Mouse (Mus musculus) forebrain, embryonic 16.5 days (tissue): ENCODE results near the gene 4930435E12Rik. TPM values are rescaled to one million over a fixed set of nuclear protein-coding genes. Genes with fewer than 3 reads are reported as not detected.

ENCODE experiments used
- ATAC-seq: fragments of 200-750 bp; cut with Nextera tagmentation; 2 replicates; pipeline ENCODE4 v1.8.0; 2017; ENCODE audit warnings: mild to moderate bottlenecking, moderate library complexity
- H3K27ac ChIP-seq: fragments of 300-500 bp; sonication (generic); 2 replicates; pipeline ENCODE4 v1.5.1; 2014; ENCODE audit warnings: low read length, control low read depth
- H3K27me3 ChIP-seq: fragments of 300-500 bp; sonication (generic); replicated peaks from 2 replicates; pipeline ENCODE4 v1.6.1; 2014; ENCODE audit warnings: low read length; ENCODE audit not compliant: control insufficient read depth, insufficient read depth
- H3K36me3 ChIP-seq: fragments of 300-500 bp; sonication (generic); 2 replicates; pipeline ENCODE4 v1.6.1; 2014; ENCODE audit not compliant: control insufficient read depth, insufficient read depth
- H3K4me1 ChIP-seq: fragments of 300-500 bp; sonication (generic); replicated peaks from 2 replicates; pipeline ENCODE4 v1.6.1; 2014; ENCODE audit warnings: low read length; ENCODE audit not compliant: control insufficient read depth, insufficient read depth
- H3K4me2 ChIP-seq: fragments of 300-500 bp; sonication (generic); 2 replicates; pipeline ENCODE4 v1.6.1; 2014; ENCODE audit warnings: mild to moderate bottlenecking, low read length, control low read depth
- H3K4me3 ChIP-seq: fragments of 300-500 bp; sonication (generic); replicated peaks from 2 replicates; pipeline ENCODE4 v1.5.1; 2014; ENCODE audit warnings: mild to moderate bottlenecking, low read length, control low read depth
- H3K9ac ChIP-seq: fragments of 300-500 bp; sonication (generic); replicated peaks from 2 replicates; pipeline ENCODE4 v1.6.1; 2014; ENCODE audit warnings: low read depth, low read length, control low read depth
- H3K9me3 ChIP-seq: fragments of 300-500 bp; sonication (generic); 2 replicates; pipeline ENCODE4 v1.6.1; 2016; ENCODE audit warnings: low read length; ENCODE audit not compliant: control insufficient read depth
- WGBS: fragments of 180-500 bp; shearing (Covaris S2); extraction: QIAGEN DNeasy Blood & Tissue Kit; methylation state at CpG from one replicate; pipeline ENCODE4 v1.1.7; 2014; 5-methylcytosine and 5-hydroxymethylcytosine counted together
- polyA plus RNA-seq: library from polyadenylated mRNA; unstranded; fragments of >200 nt; fragmentation: Nextera tagmentation; extraction: Ambion mirVana; gene quantifications from 2 replicates; pipeline ENCODE4 v1.2.1, GENCODE M21; 2015

Gene 4930435E12Rik
- polyA plus RNA-seq, 1 experiment from 2014 or later = not detected

DNA sequence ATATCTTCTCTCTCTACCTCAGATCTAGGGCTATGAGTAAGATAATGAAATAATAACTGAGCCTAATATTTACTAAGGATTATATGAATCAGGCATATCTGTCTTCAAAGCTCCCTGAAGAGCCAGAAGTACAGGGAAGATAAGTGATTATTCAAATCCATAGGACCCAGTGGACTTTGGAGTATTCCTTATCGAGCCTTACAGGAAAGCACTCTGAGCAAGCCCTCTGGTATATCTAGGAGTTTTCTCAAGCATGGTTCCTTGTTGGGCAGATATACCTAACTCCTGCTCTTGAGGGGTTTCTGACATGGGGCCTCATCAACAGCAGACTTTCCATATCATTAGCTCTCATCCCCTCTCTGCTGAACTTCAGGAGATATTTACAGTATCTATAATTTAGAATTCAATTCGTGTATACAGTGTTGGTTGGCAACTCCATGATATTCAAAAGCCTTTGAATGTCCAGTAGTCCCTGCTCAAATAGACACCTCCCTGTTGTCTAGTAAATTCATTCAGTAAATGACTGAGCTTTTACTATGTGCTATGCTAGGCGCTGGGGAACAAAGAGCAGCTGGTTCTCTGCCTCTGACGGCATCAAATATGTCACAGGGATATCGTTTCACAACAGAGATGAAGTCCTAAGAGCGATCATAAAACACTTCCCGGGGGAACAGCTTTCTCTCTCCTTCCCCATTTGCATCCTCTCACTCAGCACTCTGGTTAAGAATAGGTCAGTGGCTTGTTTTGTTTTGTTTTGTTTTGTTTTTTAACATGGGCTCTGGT is 53.4 kb downstream of the 4930435E12Rik start:
- no peak overlapping the region for H3K27ac ChIP-seq
- H3K9ac ChIP-seq = no peak overlapping the region
- H3K36me3 ChIP-seq = no peaks in the 10 kb centered on the region
- no peak overlapping the region for H3K4me2 ChIP-seq
- WGBS = 64% methylated on average over 7 of the region's 7 CpGs
- no peaks in the 10 kb centered on the region for H3K9me3 ChIP-seq
- no peak for ATAC-seq
- no peak overlapping the region for H3K4me3 ChIP-seq
- H3K4me1 ChIP-seq = no peaks in the 10 kb centered on the region
- no peaks in the 10 kb centered on the region for H3K27me3 ChIP-seq

DNA sequence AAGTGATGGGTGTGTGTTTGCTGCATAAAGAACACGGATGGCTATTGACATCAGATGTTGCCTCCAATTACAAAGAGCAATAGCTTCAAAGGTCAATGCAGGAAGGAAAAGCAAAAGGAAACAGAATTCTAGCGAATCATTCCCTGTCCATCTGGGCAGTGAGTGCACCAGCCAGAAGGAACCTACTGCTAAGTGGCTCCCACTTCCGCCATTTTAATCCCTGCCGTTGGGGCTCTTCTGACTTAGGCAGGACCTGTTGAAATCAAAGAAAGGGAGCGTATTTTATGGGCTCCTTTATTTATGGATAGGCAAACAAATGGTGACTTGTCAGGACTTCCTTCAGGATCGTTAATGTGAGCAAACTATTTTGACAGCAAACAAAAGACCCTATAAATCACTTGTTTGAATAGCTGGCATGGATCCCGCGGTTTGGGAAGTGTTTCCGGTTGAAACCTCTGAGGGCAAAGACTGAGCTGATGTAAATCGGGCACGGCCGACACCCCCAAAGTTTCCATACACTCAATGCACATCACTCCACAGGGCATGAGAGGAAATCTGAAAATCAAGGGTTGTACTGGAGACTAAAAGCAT is 55.5 kb downstream of the 4930435E12Rik start:
- Histone ChIP-seq H3K9me3 (no peaks in the 10 kb centered on the region), H3K4me1 (no peaks in the 10 kb centered on the region), H3K36me3 (peaks cover 5% of the 10 kb centered on the region; the same call in 1 of the 2 replicates), H3K27me3 (no peaks in the 10 kb centered on the region), H3K4me2 (no peak overlapping the region), H3K9ac (no peak overlapping the region), H3K4me3 (no peak overlapping the region), H3K27ac (no peak overlapping the region)
- WGBS = 47% methylated on average over 12 of the region's 12 CpGs
- no peak for ATAC-seq

DNA sequence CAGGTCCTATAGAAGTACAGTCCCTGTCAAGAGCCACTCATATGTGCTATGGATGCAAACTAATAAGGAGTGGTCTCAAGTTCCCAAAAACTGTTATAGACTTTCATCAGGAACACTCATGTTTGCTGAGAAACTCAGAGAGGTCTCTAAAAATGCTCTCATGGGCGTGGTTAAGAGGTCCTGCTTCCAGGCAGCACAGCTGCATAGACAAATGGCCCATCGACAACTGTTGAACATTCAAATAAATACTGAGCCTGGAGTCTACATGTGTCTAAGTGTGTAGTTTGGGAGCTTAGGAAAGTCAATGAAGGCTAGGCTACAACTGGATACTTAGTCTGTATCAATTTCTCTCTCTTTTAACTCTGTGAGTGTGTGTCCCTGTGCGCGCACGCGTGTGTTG is 57.4 kb downstream of the 4930435E12Rik start:
- no peak overlapping the region for H3K4me3 ChIP-seq
- no peaks in the 10 kb centered on the region for H3K4me1 ChIP-seq
- no peaks in the 10 kb centered on the region for H3K9me3 ChIP-seq
- no peak overlapping the region for H3K9ac ChIP-seq
- peaks cover 8% of the 10 kb centered on the region; the same call in 1 of the 2 replicates for H3K36me3 ChIP-seq
- no peak overlapping the region for H3K27ac ChIP-seq
- ATAC-seq = no peak
- H3K27me3 ChIP-seq = no peaks in the 10 kb centered on the region
- WGBS = 92% methylated on average over 6 of the region's 6 CpGs
- H3K4me2 ChIP-seq = no peak overlapping the region

DNA sequence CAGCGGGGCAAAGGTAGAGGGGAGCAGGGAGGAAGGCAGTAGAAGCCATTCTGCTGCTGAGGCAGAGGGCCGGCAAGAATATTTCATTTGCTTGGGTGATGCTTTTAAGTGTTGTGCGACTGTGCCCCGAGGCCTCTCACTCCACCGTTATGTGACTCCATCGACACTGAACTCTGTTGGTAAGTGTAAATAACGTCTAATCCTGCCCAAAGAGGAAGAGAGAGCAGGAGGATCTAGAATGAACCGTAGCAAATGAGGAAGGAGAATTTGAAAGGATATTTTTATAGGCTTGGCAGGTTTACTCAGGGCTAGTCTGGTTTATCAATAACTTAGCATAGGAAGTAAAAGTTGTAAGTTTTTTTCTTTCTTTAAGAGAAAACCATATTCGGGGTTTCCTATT is 59.0 kb downstream of the 4930435E12Rik start:
- Histone ChIP-seq H3K27ac (no peak overlapping the region), H3K4me2 (no peak overlapping the region), H3K4me1 (no peaks in the 10 kb centered on the region), H3K9me3 (no peaks in the 10 kb centered on the region), H3K27me3 (no peaks in the 10 kb centered on the region), H3K4me3 (no peak overlapping the region), H3K9ac (no peak overlapping the region), H3K36me3 (peaks cover 8% of the 10 kb centered on the region; the same call in 1 of the 2 replicates)
- 89% methylated on average over 9 of the region's 9 CpGs for WGBS
- no peak for ATAC-seq

DNA sequence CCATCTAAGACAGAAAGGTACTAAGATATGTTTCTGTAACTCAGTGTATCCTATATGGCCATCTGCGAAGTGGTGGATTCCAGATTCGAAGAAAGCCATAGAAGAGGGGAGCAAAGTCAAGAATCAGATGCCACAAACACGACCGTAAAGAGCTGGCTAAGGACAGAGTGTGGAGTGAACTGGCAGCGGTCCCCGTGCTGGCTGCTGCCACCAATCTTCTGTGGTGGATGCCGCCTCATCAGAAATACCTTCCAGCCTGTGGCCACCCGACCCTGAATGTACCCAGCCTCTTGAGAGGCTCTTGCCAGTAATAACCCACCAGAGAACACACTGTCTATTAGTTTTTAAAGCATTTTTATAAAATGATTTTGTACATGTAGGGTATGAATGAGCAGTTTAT is 60.2 kb downstream of the 4930435E12Rik start:
- Histone ChIP-seq H3K9me3 (no peaks in the 10 kb centered on the region), H3K27me3 (no peaks in the 10 kb centered on the region), H3K4me2 (no peak overlapping the region), H3K4me1 (no peaks in the 10 kb centered on the region), H3K4me3 (no peak overlapping the region), H3K9ac (no peak overlapping the region), H3K36me3 (peaks cover 8% of the 10 kb centered on the region; the same call in 1 of the 2 replicates), H3K27ac (no peak overlapping the region)
- no peak for ATAC-seq
- 89% methylated on average over 8 of the region's 8 CpGs for WGBS

DNA sequence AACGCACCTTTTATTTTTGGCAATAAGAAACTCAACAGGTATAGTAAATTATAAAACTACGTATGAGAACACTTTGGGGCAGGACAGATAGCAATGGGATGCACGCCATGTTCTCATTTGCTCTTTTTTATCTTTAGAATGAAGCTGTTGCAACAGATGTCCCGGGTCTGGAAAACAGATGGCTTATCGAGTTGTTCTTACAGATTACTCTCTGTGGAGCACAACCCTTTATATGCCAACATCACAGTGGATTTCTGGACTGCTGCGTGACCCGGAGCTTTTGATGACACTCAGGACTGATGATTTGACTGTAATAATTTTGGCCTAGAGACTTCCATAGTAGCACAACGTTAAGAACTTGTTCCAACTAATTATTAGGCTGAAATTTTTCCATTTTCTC is 60.8 kb downstream of the 4930435E12Rik start:
- Histone ChIP-seq H3K36me3 (peaks cover 8% of the 10 kb centered on the region; the same call in 1 of the 2 replicates), H3K4me2 (no peak overlapping the region), H3K27ac (no peak overlapping the region), H3K4me1 (no peaks in the 10 kb centered on the region), H3K9ac (no peak overlapping the region), H3K9me3 (no peaks in the 10 kb centered on the region), H3K27me3 (no peaks in the 10 kb centered on the region), H3K4me3 (no peak overlapping the region)
- 72% methylated on average over 8 of the region's 8 CpGs for WGBS
- no peak for ATAC-seq

DNA sequence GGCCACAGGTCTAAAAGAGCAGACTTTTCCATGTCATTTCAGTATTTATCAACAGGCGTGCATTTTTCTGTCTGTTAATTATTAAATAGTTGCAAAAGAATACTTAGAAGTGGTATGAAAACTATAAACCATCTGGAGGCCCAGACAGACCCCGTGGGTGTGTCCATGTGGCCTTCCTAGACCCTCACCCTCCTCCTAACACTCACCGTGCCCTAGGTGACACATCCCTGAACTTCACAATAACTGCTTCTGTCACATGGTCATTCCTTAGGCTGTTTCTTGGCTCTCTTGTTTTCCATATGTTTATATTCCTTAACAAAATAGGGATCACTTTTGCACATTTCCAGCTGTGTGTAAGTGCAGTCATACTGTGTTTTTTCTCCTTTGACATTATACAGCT is 61.9 kb downstream of the 4930435E12Rik start:
- Histone ChIP-seq H3K4me2 (no peak overlapping the region), H3K9me3 (no peaks in the 10 kb centered on the region), H3K4me1 (no peaks in the 10 kb centered on the region), H3K36me3 (peaks cover 8% of the 10 kb centered on the region; the same call in 1 of the 2 replicates), H3K9ac (no peak overlapping the region), H3K27ac (no peak overlapping the region), H3K4me3 (no peak overlapping the region), H3K27me3 (no peaks in the 10 kb centered on the region)
- ATAC-seq = no peak
- 71% methylated on average over 3 of the region's 3 CpGs for WGBS

DNA sequence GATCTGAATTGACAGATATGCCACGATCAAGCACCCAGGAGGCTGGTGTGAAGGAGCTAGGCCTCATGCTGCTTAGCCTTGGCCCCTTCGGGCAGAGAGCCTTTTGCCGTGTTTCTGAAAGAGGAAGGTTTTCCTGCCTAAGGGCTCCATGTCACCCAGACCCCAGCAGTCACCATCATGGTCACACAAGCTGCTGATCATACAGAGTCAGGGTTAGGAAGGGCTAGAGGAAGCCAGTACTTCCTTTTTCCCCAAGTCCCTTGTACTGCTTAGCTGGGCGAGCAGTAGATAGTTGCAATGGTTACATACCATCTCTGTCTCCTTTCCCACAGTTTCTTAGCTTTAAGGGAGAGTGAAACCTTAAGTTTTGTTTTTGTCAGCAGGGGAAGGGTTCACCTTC is 65.0 kb downstream of the 4930435E12Rik start:
- H3K4me3 ChIP-seq = no peak overlapping the region
- no peak overlapping the region for H3K4me2 ChIP-seq
- H3K9ac ChIP-seq = no peak overlapping the region
- no peaks in the 10 kb centered on the region for H3K9me3 ChIP-seq
- H3K36me3 ChIP-seq = peaks cover 7% of the 10 kb centered on the region; the same call in 1 of the 2 replicates
- no peaks in the 10 kb centered on the region for H3K4me1 ChIP-seq
- no peak for ATAC-seq
- H3K27ac ChIP-seq = no peak overlapping the region
- H3K27me3 ChIP-seq = no peaks in the 10 kb centered on the region
- WGBS = 87% methylated on average over 4 of the region's 4 CpGs

DNA sequence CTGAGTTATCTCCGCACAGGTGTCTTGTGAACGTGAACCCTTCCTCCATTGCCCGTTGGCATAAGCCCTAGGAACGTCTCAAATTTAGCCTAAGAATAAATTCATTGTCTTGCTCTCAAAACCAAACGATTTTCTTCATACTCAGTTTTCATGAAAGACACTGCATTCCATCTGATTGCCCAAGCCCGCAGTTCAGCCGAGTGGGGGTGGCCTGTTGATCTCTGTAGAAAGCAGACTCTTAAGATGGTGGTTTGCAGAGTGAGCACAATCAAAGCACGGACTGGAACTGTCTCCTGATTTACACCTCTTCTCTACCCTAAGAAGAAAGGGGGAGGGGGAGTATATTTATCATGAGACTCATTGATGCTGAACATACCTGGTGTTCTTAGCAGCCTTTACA is 66.1 kb downstream of the 4930435E12Rik start:
- Histone ChIP-seq H3K27me3 (no peaks in the 10 kb centered on the region), H3K27ac (no peak overlapping the region), H3K9ac (no peak overlapping the region), H3K4me1 (no peaks in the 10 kb centered on the region), H3K36me3 (0 out of 2 replicates have a peak, but pooled peaks cover 6% of the 10 kb centered on the region), H3K4me3 (no peak overlapping the region), H3K4me2 (no peak overlapping the region), H3K9me3 (no peaks in the 10 kb centered on the region)
- 88% methylated on average over 8 of the region's 8 CpGs for WGBS
- ATAC-seq = no peak
